Mouse (Mus musculus): ENCODE data around the gene Ankrd52. TPM values are rescaled to one million over a fixed set of nuclear protein-coding genes. Genes with fewer than 3 reads are reported as not detected.
"Not testable (repeated sequence)": the region's sequence is repeated elsewhere in the genome, so short reads cannot be mapped to it uniquely, and the experiment has no call there.

Ankrd52 gene
- 22.3 and 32.6 TPM in 2 replicates for total RNA-seq (2014; rRNA removed)
- 4.7 and 7.7 TPM in 2 replicates for polyA plus RNA-seq (2015; fragmentation: Nextera tagmentation; extraction: Ambion mirVana)

GRCm38 (mm10) chr10:128376455-128377211 is at the start of gene Ankrd52:
Gene Ankrd52 (plus strand): TSS chr10:128377115.
- peak within 1 kb of the TSS; percentile 93 for H3K27ac ChIP-seq (ENCODE audit: low read depth, low read length)
- ATAC-seq (peak; percentile 91), DNase-seq (peak; percentile 86)
- peak within 1 kb of the TSS; percentile 80 for H3K4me2 ChIP-seq (ENCODE audit: low read depth)
- no peaks in the 10 kb centered on the region for H3K27me3 ChIP-seq (ENCODE audit: insufficient read depth, low read length)
- under 1% methylated on average over 53 of the region's 73 CpGs for WGBS
- peak within 1 kb of the TSS; percentile 92 for H3K9ac ChIP-seq
- peak within 1 kb of the TSS; percentile 75 for H3K4me3 ChIP-seq (ENCODE audit: low read depth, low read length)
- TF ChIP-seq CTCF (IDR thresholded peaks at IDR 0.05; ENCODE audit: low read depth), result peak; percentile 50
- H3K36me3 ChIP-seq (ENCODE audit: insufficient read depth), result peaks cover 24% of the 10 kb centered on the region
- H3K9me3 ChIP-seq (ENCODE audit: low read length), result no peaks in the 10 kb centered on the region
- H3K4me1 ChIP-seq (ENCODE audit: insufficient read depth), result peaks cover 19% of the 10 kb centered on the region; the same call in 1 of the 2 replicates

GRCm38 (mm10) chr10:128327610-128328009 is 49.3 kb upstream of the Ankrd52 start:
- Histone ChIP-seq H3K36me3 (ENCODE audit: insufficient read depth) (peaks cover 20% of the 10 kb centered on the region), H3K9me3 (ENCODE audit: low read length) (no peaks in the 10 kb centered on the region), H3K9ac (no peak overlapping the region), H3K27ac (ENCODE audit: low read depth, low read length) (no peak overlapping the region), H3K27me3 (ENCODE audit: insufficient read depth, low read length) (no peaks in the 10 kb centered on the region), H3K4me2 (ENCODE audit: low read depth) (no peak overlapping the region), H3K4me1 (ENCODE audit: insufficient read depth) (peaks cover 6% of the 10 kb centered on the region), H3K4me3 (ENCODE audit: low read depth, low read length) (no peak overlapping the region)
- 82% methylated on average over 10 of the region's 10 CpGs for WGBS
- ATAC-seq (no peak), DNase-seq (no peak)
- peak; percentile 37 for TF ChIP-seq CTCF (IDR thresholded peaks at IDR 0.05; ENCODE audit: low read depth)

GRCm38 (mm10) chr10:128332358-128333249 is 44.3 kb upstream of the Ankrd52 start:
- not testable (repeated sequence) for H3K27me3 ChIP-seq (ENCODE audit: insufficient read depth, low read length); H3K4me3 ChIP-seq (ENCODE audit: low read depth, low read length); H3K9me3 ChIP-seq (ENCODE audit: low read length); DNase-seq; H3K4me2 ChIP-seq (ENCODE audit: low read depth); ATAC-seq; H3K27ac ChIP-seq (ENCODE audit: low read depth, low read length); H3K9ac ChIP-seq; H3K36me3 ChIP-seq (ENCODE audit: insufficient read depth); H3K4me1 ChIP-seq (ENCODE audit: insufficient read depth)
- WGBS, result 71% methylated on average over 6 of the region's 6 CpGs

- 3% methylated on average over 4 of the region's 4 CpGs for WGBS
- peak; percentile 73 for TF ChIP-seq CTCF (IDR thresholded peaks at IDR 0.05; ENCODE audit: low read depth)
- Histone ChIP-seq H3K4me2 (ENCODE audit: low read depth) (no peak overlapping the region), H3K27ac (ENCODE audit: low read depth, low read length) (no peak overlapping the region), H3K36me3 (ENCODE audit: insufficient read depth) (no peaks in the 10 kb centered on the region), H3K27me3 (ENCODE audit: insufficient read depth, low read length) (no peaks in the 10 kb centered on the region), H3K9me3 (ENCODE audit: low read length) (no peaks in the 10 kb centered on the region), H3K4me3 (ENCODE audit: low read depth, low read length) (no peak overlapping the region), H3K4me1 (ENCODE audit: insufficient read depth) (peaks cover 13% of the 10 kb centered on the region), H3K9ac (no peak overlapping the region)
- DNase-seq (peak; percentile 69), ATAC-seq (no peak)
Observed at GRCm38 (mm10) chr10:128335582-128335981, 41.3 kb upstream of the Ankrd52 start.

GRCm38 (mm10) chr10:128336195-128336594 is 40.7 kb upstream of the Ankrd52 start:
- no peak overlapping the region for H3K4me3 ChIP-seq (ENCODE audit: low read depth, low read length)

GRCm38 (mm10) chr10:128336597-128336996 is 40.3 kb upstream of the Ankrd52 start:
- ATAC-seq (no peak), DNase-seq (no peak)
- TF ChIP-seq CTCF (IDR thresholded peaks at IDR 0.05; ENCODE audit: low read depth), result no peak
- peak overlapping the region; percentile 62; the same call in 1 of the 2 replicates for H3K4me2 ChIP-seq (ENCODE audit: low read depth)
- H3K9ac ChIP-seq, result no peak overlapping the region
- no peaks in the 10 kb centered on the region for H3K36me3 ChIP-seq (ENCODE audit: insufficient read depth)
- H3K4me3 ChIP-seq (ENCODE audit: low read depth, low read length), result no peak overlapping the region
- peaks cover 13% of the 10 kb centered on the region for H3K4me1 ChIP-seq (ENCODE audit: insufficient read depth)
- no peaks in the 10 kb centered on the region for H3K27me3 ChIP-seq (ENCODE audit: insufficient read depth, low read length)
- WGBS, result 85% methylated on average over 3 of the region's 3 CpGs
- H3K27ac ChIP-seq (ENCODE audit: low read depth, low read length), result no peak overlapping the region
- H3K9me3 ChIP-seq (ENCODE audit: low read length), result no peaks in the 10 kb centered on the region

More at GRCm38 (mm10) chr10:128336195-128336594, 40.7 kb upstream of the Ankrd52 start:
- Histone ChIP-seq H3K4me2 (ENCODE audit: low read depth) (no peak overlapping the region), H3K27me3 (ENCODE audit: insufficient read depth, low read length) (no peaks in the 10 kb centered on the region), H3K4me1 (ENCODE audit: insufficient read depth) (peaks cover 13% of the 10 kb centered on the region), H3K36me3 (ENCODE audit: insufficient read depth) (no peaks in the 10 kb centered on the region), H3K9me3 (ENCODE audit: low read length) (no peaks in the 10 kb centered on the region), H3K27ac (ENCODE audit: low read depth, low read length) (no peak overlapping the region), H3K9ac (no peak overlapping the region)
- TF ChIP-seq CTCF (IDR thresholded peaks at IDR 0.05; ENCODE audit: low read depth), result no peak
- 97% methylated on average over 3 of the region's 3 CpGs for WGBS
- DNase-seq, result no peak
- no peak for ATAC-seq

Measured in forebrain, postnatal 0 days (tissue).